Mouse (Mus musculus): ENCODE measurements around the gene Cisd3.
"Not testable (repeated sequence)": the region's sequence is repeated elsewhere in the genome, so short reads cannot be mapped to it uniquely, and the experiment has no call there.

Gene Cisd3

DNA sequence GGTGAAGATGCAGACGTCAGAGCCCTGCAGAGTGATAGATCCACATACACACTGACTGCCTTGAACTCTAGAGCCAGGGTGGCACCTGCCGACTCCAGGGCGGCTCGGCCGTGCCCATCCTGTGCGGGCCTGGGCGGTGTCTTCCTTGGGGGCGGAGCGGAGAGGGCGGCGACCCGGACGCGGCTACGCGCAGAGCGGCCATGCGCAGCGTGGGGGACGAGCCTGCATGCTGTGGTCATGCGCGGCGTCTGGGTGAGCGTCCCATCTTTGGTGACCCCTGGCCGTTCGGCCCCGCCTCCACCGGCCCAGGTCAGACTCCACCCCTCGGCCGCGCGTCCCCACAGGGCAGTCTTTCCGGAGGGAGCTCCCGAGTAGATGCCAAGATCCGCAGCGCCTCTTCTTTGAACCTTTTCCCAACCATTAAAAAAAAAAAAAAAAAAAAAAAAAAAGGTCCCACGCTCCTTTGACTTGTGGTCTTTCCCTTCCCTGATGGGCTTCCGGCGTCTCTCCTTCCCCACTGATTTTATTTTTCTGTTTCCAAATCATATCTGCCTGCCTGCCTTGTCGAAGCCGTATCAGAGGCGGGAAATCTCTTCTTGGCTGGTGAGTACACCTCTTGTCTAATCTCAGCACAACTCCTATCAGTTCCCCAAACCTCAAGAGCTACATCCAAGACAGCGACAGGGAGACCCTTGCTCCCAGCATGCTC, at the start of gene Cisd3:
Gene Cisd3, plus strand, starts transcription at position 214 of the 709 bp plus-strand sequence.
- peak; percentile 85 for DNase-seq (ENCODE audit: low read depth)

DNA sequence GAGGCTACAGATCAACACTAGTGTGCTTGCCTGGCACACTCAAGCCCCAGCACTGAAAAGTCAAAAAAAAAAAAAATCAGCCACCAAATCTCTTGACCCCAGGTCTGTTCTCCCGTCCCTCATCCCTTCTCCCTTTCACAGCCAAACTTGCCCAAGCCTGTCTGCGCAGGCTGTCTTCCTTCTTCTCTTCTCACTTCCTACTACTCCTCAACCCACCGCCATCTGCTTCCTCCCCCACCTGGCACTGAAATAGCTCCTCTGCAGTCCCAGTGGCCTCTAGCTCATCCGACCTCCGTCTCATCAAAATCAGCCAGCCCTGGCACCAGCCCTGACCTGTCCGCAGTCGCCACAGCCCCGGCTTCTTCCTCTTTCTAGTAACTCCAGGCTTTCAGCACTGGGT, 44.0 kb upstream of the Cisd3 start:
- DNase-seq (ENCODE audit: low read depth): no peak

- no peak for DNase-seq (ENCODE audit: low read depth)
These were observed 42.9 kb upstream of the Cisd3 start for GRCm38 (mm10) chr11:97642746-97643145.

- no peak for DNase-seq (ENCODE audit: low read depth)
These were observed 42.1 kb upstream of the Cisd3 start for GRCm38 (mm10) chr11:97643380-97644055.

GRCm38 (mm10) chr11:97644834-97645233, 40.8 kb upstream of the Cisd3 start:
- peak; percentile 83 for DNase-seq (ENCODE audit: low read depth)

DNA sequence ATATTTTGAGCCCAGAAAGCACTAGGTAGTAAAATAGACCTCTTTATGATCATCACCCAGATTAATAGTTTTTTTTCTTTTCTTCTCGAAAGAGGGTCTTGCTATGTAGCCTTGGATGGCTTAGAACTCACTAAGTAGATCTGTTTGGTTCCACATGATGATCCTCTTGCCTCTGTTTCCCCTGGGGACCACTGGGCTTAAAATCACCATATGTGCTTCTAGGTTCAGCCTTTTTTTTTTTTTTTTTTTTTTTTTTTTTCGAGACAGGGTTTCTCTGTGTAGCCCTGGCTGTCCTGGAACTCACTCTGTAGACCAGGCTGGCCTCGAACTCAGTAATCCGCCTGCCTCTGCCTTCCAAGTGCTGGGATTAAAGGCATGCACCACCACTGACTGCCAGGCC, 37.1 kb upstream of the Cisd3 start:
- not testable (repeated sequence) for DNase-seq (ENCODE audit: low read depth)

GRCm38 (mm10) chr11:97650341-97650740, 35.3 kb upstream of the Cisd3 start:
- no peak for DNase-seq (ENCODE audit: low read depth)

GRCm38 (mm10) chr11:97653376-97653775, 32.2 kb upstream of the Cisd3 start:
- DNase-seq (ENCODE audit: low read depth): not testable (repeated sequence)

DNA sequence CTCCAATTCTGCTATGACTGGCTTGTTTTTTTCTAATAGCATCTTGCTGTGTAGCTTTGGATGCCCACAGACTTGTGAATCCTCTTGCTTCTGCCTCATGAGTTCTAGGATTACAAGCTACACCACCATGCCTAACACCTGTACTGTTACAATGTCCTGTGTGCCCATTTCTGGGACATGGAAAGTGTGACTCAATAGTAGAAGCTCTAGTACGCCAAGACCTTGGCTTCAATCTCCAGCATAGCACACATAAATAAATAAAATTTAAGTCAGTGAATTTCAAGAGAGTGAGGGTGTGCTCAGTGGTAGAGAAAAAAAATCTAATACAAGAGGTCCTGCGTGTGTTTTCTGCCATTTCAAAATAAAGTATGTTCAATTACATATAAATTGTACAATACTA, 31.4 kb upstream of the Cisd3 start:
- no peak for DNase-seq (ENCODE audit: low read depth)

DNA sequence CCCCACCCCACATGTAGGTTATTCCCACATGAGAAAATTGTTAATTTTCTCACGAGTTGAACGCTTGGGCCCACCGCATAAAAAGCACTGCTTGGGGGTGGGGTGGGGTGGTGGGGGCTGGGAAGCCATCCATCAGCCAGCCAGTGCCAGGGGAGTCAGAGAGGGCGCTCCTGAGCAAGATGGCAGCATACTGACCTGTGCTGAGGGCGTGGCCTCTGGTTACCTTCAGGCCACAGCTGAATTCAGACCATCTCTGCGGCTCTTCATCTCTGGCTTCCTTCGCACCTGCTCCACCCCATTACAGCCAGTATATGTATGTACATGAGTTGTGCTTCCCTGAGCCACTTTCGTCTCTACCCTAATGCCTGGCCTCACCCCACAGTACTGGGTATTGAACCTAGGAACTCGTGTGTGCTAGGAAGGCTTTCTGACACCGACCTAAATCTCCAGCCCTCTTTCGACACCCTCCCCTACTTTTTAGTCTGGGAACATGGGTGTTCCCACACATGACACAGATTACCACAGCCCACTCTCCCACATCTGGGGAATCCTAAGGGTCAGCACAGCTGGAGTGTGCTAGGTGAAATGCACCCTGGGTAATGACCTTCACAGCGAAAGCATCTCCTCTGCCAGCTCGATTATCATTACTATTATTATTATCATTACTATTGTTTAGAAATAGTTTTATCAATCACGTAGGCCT, 29.2 kb upstream of the Cisd3 start:
- no peak for DNase-seq (ENCODE audit: low read depth)

DNA sequence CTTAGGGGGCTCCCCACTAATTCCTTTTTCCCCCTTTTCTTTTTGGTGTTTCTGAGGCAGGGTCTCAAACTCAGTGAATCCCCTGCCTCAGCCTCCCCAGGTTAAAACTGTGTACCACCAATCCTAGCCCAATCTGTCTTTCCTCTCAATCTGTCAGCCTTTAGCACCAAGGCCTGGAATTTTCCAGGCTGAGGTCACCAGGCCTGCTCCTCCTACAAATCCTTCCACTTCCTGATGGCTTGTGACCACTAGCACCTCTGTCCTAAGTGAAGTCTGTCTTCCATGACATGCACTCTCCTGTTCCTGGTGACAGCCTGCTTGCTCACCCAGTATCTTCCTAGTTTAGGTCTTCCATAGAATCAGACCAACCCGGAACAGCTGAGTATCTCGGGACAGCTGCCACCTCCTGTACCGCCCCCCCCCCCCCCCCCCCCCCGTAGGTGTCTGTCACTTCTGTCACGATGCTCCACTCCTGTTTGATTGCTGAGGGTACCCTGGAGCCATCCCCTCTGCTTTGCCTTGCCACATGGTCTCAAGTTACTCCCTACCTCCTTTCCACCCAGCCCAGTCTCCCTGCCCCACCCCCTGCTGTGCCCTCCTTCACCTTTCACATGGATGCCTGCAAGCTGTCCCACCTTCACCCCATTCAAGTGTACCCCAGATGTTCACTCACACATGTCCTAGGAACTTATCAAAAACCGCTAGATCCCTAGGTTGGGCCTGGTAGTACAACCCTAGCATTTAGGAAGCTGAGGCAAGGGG, 28.3 kb upstream of the Cisd3 start:
- DNase-seq (ENCODE audit: low read depth): no peak

GRCm38 (mm10) chr11:97657967-97658366, 27.7 kb upstream of the Cisd3 start:
- DNase-seq (ENCODE audit: low read depth): not testable (repeated sequence)

DNA sequence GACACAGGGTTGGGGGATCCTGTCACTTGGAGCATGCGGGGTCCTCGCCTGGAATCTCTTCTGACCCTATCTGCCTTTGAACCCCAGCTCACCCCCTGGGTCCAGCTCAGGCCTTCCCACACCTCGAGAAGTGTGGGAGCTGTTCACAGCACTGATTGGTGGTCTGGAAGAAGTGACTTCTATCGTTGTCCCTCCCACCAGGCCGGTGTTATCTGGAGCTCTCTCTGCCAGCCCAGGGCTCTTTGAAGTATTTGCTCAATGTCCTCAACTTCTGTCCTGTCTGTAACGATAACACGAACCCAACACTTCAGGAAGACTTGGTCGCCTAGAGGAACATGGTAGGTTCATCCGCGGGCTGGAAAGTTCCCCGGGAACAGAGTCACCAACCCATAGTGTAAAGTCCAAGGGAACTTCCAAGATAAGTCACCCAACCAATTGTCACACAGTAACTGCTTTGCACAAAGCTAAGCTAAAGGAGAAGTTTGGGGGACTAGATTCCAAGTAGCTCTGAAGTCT, 26.8 kb upstream of the Cisd3 start:
- DNase-seq (ENCODE audit: low read depth): no peak

DNA sequence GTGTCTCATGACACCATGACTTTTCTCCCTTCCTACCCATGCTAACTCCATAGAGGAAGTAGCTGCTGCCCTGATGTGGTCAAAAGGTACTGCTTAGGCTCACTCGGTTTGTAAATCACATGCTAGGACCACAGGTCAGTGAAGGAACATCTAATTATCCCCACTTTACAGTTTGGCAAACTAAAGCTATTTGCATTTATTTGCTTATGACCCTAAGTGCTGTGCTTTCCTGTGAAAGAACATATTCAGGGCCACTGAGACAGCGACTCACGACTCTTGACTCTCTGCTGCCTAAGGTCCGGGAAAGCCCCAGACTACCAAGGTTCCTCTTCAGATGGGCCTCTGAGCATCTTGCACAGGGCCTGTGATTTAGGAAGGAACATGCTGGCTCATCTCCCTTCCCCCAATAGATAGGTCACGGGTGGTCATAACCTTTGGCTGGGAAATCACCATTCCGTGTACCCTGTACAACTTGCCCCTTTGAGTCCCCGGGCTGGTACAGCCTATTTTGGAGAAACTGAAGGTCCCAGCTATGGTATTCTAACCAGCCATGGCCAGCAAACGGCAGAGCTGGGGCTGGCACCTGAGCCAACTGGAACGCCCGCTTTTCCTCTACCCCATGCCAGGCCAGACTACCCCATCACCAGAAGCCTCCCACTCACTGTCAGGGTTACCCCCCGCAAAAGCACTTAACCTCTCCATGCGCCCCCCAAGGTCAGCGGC, 26.2 kb upstream of the Cisd3 start:
- DNase-seq (ENCODE audit: low read depth): peak; percentile 77

GRCm38 (mm10) chr11:97659990-97660714, 25.5 kb upstream of the Cisd3 start:
- DNase-seq (ENCODE audit: low read depth): peak; percentile 83

- DNase-seq (ENCODE audit: low read depth): peak; percentile 63
These were observed 24.6 kb upstream of the Cisd3 start for GRCm38 (mm10) chr11:97660734-97661647.

DNA sequence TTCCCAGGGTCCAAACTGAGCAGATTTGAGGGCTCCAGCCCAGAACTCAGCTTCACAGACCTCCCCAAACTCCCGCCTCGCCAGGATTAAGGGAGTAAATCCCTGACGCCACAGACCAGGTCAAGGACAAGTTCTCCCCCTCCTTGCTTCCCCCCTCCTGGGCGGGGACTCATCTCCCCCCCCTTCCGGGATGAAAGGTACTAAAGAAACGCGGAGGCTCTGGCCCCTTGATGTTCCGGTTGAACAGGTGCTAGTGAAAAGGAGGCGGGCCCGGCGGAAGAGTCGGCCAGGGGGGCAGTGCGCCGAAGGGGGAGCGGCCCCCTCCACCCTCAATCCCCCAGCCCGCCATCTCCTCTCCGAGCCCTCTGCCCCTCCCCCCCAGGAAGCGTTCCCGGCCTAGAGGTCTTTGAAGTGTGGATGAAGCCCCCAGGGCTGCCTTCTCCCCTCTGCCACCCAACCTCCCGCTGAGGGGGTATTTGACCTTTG, 23.9 kb upstream of the Cisd3 start:
- no peak for DNase-seq (ENCODE audit: low read depth)

DNA sequence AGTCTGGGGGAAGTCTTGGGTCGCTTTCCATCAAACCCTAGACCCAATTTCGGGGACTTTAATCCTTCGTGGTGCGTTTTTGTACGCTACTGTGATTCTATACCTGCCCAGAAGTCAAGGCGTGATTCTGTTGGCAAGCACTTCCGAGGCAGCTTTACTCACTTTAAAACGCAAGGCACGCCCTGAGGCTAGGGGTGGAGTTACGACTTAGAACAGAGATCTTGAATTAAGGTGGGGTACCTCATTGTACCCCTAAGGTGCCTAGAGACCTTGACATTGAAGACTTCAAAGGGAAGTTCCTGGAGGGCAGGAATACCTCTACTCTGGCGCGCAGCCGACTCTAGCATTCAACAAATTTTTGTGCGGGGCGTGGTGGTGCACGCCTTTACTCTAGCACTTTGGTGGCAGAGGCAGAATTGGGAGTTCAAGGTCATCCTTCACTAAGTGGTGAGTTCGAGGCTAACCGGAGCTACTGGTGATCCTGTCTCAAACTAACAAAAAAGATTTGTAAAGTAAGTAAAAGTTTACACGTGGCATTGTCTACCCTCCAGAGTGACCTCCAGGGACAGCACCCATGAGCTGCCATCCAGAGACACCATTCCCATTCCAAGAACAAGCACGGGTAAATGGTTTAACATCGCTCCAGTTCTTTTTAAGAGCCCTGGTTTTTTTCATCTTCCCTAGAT, 23.3 kb upstream of the Cisd3 start:
- peak; percentile 86 for DNase-seq (ENCODE audit: low read depth)
